ENCODE assay signal across 8 mouse cellular contexts in the genomic region with DNA sequence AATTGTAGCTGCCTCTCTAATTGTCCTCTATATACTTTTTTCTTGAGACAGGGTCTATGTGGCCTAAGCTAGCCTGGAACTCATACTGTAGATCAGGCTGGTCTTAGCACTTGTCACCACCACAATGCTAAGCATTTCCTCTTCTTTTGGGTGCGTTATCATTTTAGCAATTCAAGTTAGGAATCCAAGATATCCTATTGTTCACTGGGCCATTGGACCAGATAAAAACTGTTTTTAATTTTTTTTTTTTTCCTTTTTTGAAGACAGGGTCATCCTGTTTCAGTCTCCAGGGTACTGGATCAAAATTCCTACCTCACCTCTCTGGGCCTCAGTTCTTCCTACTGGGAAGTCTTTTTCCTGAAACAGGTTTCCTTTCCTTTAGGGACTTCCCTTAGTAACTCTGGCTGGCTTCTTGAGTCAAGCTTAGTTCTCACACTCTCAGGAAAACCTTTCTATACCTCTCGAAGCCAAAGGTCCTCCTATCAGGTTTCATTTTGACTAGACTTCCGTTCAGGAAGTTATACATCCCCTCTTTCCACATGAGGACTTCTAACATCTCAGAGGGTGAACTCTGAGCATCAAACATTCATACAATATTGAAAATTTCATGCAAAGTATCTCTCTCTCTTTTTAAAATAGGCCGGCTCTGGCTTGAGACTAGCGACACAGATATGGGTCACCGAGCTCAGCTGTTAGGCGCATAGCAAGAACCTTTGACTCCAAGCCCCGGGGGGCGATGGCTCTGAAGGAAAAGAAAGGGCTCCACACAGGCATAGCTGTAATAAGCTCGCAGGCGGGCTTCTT. TPM values are rescaled to one million over a fixed set of nuclear protein-coding genes. Genes with fewer than 3 reads are reported as not detected.
DNase-seq lines count a peak whose midpoint lies in the region; ATAC-seq and TF ChIP-seq lines count a peak whose summit lies in the region.

No protein-coding gene starts in this region.

- peaks cover 7% of the 10 kb centered on the region for H3K36me3 ChIP-seq in heart, embryonic 12.5 days
- peaks cover 7% of the 10 kb centered on the region for H3K36me3 ChIP-seq in ES-Bruce4 (ENCODE audit: control insufficient read depth, insufficient read depth, low read length, poor library complexity, severe bottlenecking)
- H3K36me3 ChIP-seq in forebrain, embryonic 13.5 days (ENCODE audit: poor library complexity, severe bottlenecking), result peaks cover 8% of the 10 kb centered on the region; the same call in 1 of the 2 replicates
- H3K36me3 ChIP-seq in liver, embryonic 11.5 days (ENCODE audit: control insufficient read depth, insufficient read depth, low read length), result no peaks in the 10 kb centered on the region

- H3K4me1 ChIP-seq in heart, embryonic 12.5 days (replicated peaks), result peaks cover 15% of the 10 kb centered on the region
- no peaks in the 10 kb centered on the region for H3K4me1 ChIP-seq in ES-Bruce4 (ENCODE audit: control insufficient read depth, insufficient read depth, low read length)
- H3K4me1 ChIP-seq in forebrain, embryonic 13.5 days, result peaks cover 37% of the 10 kb centered on the region
- peaks cover 14% of the 10 kb centered on the region for H3K4me1 ChIP-seq in liver, embryonic 11.5 days (replicated peaks; ENCODE audit: control insufficient read depth, insufficient read depth, low read length)

- no peak for TF ChIP-seq CTCF in ES-Bruce4 (IDR thresholded peaks at IDR 0.05; ENCODE audit: low read depth, low read length)

- TF ChIP-seq EP300 in ES-Bruce4 (IDR thresholded peaks at IDR 0.05; ENCODE audit: insufficient read depth, low read depth, low read length), result no peak

- H3K27me3 ChIP-seq in heart, embryonic 12.5 days (replicated peaks), result no peaks in the 10 kb centered on the region
- H3K27me3 ChIP-seq in ES-Bruce4 (ENCODE audit: control insufficient read depth, insufficient read depth, low read length, poor library complexity, severe bottlenecking), result no peaks in the 10 kb centered on the region
- H3K27me3 ChIP-seq in forebrain, embryonic 13.5 days, result no peaks in the 10 kb centered on the region
- no peaks in the 10 kb centered on the region for H3K27me3 ChIP-seq in liver, embryonic 11.5 days (replicated peaks; ENCODE audit: control insufficient read depth, insufficient read depth, low read length)

- no peak for TF ChIP-seq POLR2A in ES-Bruce4 (IDR thresholded peaks at IDR 0.05; ENCODE audit: insufficient read depth, low read length)

- H3K4me3 ChIP-seq in heart, embryonic 12.5 days, result peak overlapping the region; percentile 82
- peak overlapping the region; percentile 97 for H3K4me3 ChIP-seq in ES-Bruce4 (ENCODE audit: low read depth, low read length)
- H3K4me3 ChIP-seq in forebrain, embryonic 13.5 days, result peak overlapping the region; percentile 98
- peak overlapping the region; percentile 99 for H3K4me3 ChIP-seq in liver, embryonic 11.5 days (ENCODE audit: low read depth, low read length)

- no peak for DNase-seq in heart, adult 11 months
- DNase-seq in liver, embryonic 11.5 days (ENCODE audit: low spot score), result no peak
- DNase-seq in ovary, postnatal 36 days (ENCODE audit: low spot score), result no peak
- no peak for DNase-seq in ovary, postnatal 10 days (ENCODE audit: low spot score)
- no peak for DNase-seq in retina, postnatal 1 day

- H3K9ac ChIP-seq in heart, embryonic 12.5 days, result peak overlapping the region; percentile 93
- peak overlapping the region; percentile 88 for H3K9ac ChIP-seq in ES-Bruce4 (ENCODE audit: low read depth, poor library complexity, severe bottlenecking)
- H3K9ac ChIP-seq in forebrain, embryonic 13.5 days, result peak overlapping the region; percentile 82
- H3K9ac ChIP-seq in liver, embryonic 11.5 days (ENCODE audit: low read depth, low read length), result peak overlapping the region; percentile 71

- no peak for ATAC-seq in heart, embryonic 12.5 days (ENCODE audit: insufficient number of reproducible peaks, low FRiP score)
- ATAC-seq in forebrain, embryonic 13.5 days, result no peak
- no peak for ATAC-seq in liver, embryonic 11.5 days (replicated peaks; ENCODE audit: low FRiP score)

- H3K4me2 ChIP-seq in heart, embryonic 12.5 days, result peak overlapping the region; percentile 80
- peak overlapping the region; percentile 71 for H3K4me2 ChIP-seq in forebrain, embryonic 13.5 days
- peak overlapping the region; percentile 79 for H3K4me2 ChIP-seq in liver, embryonic 11.5 days

- no peaks in the 10 kb centered on the region for H3K9me3 ChIP-seq in heart, embryonic 12.5 days (replicated peaks)
- no peaks in the 10 kb centered on the region for H3K9me3 ChIP-seq in ES-Bruce4 (replicated peaks; ENCODE audit: control insufficient read depth, insufficient read depth, low read length, poor library complexity, severe bottlenecking)
- no peaks in the 10 kb centered on the region for H3K9me3 ChIP-seq in forebrain, embryonic 13.5 days (replicated peaks)
- no peaks in the 10 kb centered on the region for H3K9me3 ChIP-seq in liver, embryonic 11.5 days (ENCODE audit: control insufficient read depth, low read length)

- peak overlapping the region; percentile 91 for H3K27ac ChIP-seq in heart, embryonic 12.5 days (ENCODE audit: poor library complexity, severe bottlenecking)
- peak overlapping the region; percentile 1 for H3K27ac ChIP-seq in ES-Bruce4 (ENCODE audit: insufficient read depth, low read length)
- H3K27ac ChIP-seq in forebrain, embryonic 13.5 days, result peak overlapping the region; percentile 92
- peak overlapping the region; percentile 71; the same call in 1 of the 2 replicates for H3K27ac ChIP-seq in liver, embryonic 11.5 days (ENCODE audit: low read depth, low read length)

- WGBS in heart, embryonic 12.5 days, result 4% methylated on average over 11 of the region's 11 CpGs
- WGBS in forebrain, embryonic 13.5 days, result 7% methylated on average over 11 of the region's 11 CpGs
- WGBS in liver, embryonic 11.5 days, result 2% methylated on average over 11 of the region's 11 CpGs

RNA-seq across cellular contexts. Expression of a gene that starts 0.6 kb away (rescaled TPM):
- 46.9 and 50.0 TPM in 2 replicates for polyA plus RNA-seq in heart, embryonic 12.5 days (2016; fragmentation: Nextera tagmentation; extraction: Ambion mirVana)
- polyA plus RNA-seq in ES-Bruce4 (2011; ENCODE audit: insufficient read depth, insufficient read length, low read depth, missing spikeins), result 49.3 and 49.6 TPM in 2 replicates
- polyA plus RNA-seq in forebrain, embryonic 13.5 days (2015; fragmentation: Nextera tagmentation; extraction: Ambion mirVana), result 108 and 111 TPM in 2 replicates
- polyA plus RNA-seq in liver, embryonic 11.5 days (2014; fragmentation: Nextera tagmentation; extraction: Ambion mirVana), result 42.2 and 45.2 TPM in 2 replicates

RNA-seq across cellular contexts. Expression of a gene that starts 0.9 kb away (rescaled TPM):
- polyA plus RNA-seq in heart, embryonic 12.5 days (2016; fragmentation: Nextera tagmentation; extraction: Ambion mirVana), result 47.8 and 49.1 TPM in 2 replicates
- 60.1 and 64.7 TPM in 2 replicates for polyA plus RNA-seq in ES-Bruce4 (2011; ENCODE audit: insufficient read depth, insufficient read length, low read depth, missing spikeins)
- 70.7 and 74.7 TPM in 2 replicates for polyA plus RNA-seq in forebrain, embryonic 13.5 days (2015; fragmentation: Nextera tagmentation; extraction: Ambion mirVana)
- polyA plus RNA-seq in liver, embryonic 11.5 days (2014; fragmentation: Nextera tagmentation; extraction: Ambion mirVana), result 27.4 and 29.8 TPM in 2 replicates

RNA-seq across cellular contexts. Expression of a gene that starts 23.0 kb away (rescaled TPM):
- 38.1 and 39.9 TPM in 2 replicates for polyA plus RNA-seq in heart, embryonic 12.5 days (2016; fragmentation: Nextera tagmentation; extraction: Ambion mirVana)
- polyA plus RNA-seq in ES-Bruce4 (2011; ENCODE audit: insufficient read depth, insufficient read length, low read depth, missing spikeins), result 65.8 and 75.1 TPM in 2 replicates
- polyA plus RNA-seq in forebrain, embryonic 13.5 days (2015; fragmentation: Nextera tagmentation; extraction: Ambion mirVana), result 81.0 and 88.2 TPM in 2 replicates
- 49.3 and 50.9 TPM in 2 replicates for polyA plus RNA-seq in liver, embryonic 11.5 days (2014; fragmentation: Nextera tagmentation; extraction: Ambion mirVana)

Comparison
In these comparisons a context has a peak if more than half of its experiments do, and no peak if none do; other contexts are left out.
1. H3K27ac ChIP-seq: peak in every context shown above with its lines; median percentile 92 in forebrain, embryonic 13.5 days; 91 in heart, embryonic 12.5 days; 71 in liver, embryonic 11.5 days; 1 in ES-Bruce4.